Mouse (Mus musculus) liver (tissue): ENCODE measurements around the gene Hist1h3e.

Experiments used
- DNase-seq: peaks from one replicate; pipeline ENCODE4 v3.0.0-alpha.2; 2020; ENCODE audit warnings: mixed read lengths

Gene Hist1h3e

DNA sequence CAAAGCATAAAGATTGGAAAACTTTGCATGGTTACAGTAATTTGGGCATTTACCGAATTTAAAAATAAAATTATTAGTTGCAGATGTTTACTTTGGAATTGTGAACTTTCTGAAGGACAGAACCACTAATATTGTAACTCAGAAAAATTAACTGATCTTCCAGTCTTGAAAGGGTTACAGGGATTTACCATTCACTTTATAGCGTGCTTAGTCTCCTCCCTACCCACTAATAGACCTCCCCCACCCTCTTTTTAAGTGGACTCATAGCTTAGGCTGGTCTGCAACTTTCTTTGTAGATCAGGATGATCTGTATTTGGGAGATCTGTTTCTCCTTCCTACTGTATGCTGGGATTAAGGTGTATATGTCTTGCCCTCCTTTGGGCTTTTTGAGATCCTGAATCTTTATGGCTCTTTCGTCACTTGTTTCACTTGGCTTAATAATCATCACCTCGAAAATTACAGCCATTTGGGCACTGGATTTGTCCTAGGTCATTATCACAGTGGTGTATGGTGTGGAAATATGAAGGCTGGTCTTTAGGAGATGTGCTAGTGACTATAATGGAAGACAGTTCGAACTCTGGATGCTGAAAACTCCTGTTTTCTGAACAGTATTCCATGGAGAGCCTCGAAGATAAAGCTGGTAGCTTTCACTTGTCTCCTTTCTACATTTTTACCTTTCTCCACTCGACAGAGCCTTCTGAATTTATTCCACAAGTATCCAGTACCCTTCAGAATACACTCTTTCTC is 25.9 kb downstream of the Hist1h3e start:
- no peak for DNase-seq

DNA sequence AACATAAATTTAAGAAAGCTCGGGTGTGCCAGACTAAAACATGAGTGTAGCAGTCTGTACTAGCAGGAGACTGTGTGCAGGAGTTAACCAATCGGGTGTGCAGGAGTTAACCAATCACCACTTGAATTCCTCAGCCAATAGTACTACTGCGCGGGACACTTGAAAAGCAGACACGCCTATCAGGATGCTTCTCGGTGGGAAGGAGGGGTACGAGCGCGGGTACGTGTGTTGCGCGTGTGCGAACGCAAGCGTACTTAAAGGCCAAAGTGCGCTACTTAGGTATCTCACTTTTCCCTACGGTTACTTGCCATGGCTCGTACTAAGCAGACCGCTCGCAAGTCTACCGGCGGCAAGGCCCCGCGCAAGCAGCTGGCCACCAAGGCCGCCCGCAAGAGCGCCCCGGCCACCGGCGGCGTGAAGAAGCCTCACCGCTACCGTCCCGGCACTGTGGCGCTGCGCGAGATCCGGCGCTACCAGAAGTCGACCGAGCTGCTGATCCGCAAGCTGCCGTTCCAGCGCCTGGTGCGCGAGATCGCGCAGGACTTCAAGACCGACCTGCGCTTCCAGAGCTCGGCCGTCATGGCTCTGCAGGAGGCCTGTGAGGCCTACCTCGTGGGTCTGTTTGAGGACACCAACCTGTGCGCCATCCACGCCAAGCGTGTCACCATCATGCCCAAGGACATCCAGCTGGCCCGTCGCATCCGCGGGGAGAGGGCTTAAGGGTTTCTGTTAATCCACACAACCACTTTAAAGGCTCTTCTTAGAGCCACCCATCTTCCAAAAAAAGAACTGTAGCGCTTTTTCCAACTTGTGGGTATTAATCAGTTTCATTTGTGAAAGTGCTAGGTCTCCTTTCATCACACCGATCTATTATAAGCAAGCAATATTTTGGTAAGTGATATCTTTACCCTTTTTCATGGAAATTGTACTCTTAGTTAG is 26.8 kb downstream of the Hist1h3e start, which contains the start of gene Hist1h3g:
Gene Hist1h3g, plus strand, starts transcription at position 286 of the 939 bp plus-strand sequence.
- DNase-seq, result peak; percentile 93

DNA sequence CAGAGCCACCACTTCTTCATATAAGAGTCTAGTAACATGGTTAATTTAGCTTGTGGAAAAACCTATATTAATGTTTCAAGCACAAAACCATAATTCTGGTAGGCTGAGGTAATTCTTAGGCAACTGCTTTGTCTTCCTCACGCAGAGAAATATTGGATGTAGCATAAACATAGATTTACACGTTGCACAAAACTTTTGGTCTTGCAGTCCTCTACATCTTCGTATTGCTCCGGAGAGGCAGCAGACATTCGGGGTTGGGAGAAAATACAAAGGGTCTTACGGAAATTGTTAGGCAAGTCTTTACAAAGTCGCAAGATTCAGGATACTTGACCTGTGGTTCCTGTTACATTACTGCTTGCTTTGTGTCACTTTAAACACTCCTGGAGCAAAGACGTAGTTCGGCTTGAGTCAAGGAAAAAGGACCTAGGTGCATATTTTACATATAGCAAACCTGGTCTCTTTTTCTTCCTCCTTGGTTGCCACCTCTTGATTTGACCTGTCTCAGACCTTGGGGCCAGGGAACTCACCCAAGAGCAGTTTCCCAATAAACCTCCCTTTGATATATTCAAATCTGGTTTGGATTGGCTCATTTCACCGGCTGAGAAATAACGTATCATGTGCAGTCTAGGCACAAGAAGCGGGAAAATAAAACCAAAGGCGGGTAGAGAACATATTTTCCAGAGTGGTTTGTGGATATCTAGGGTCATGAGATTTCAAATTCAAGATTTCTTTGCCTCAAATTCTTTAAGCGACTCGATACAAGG is 27.6 kb downstream of the Hist1h3e start:
- DNase-seq, result peak; percentile 54

GRCm38 (mm10) chr13:23533560-23534367 is 28.4 kb downstream of the Hist1h3e start, which contains the start of gene Hist1h2af:
Hist1h2af (plus strand) TSS chr13:23533906.
- DNase-seq, result peak; percentile 87

DNA sequence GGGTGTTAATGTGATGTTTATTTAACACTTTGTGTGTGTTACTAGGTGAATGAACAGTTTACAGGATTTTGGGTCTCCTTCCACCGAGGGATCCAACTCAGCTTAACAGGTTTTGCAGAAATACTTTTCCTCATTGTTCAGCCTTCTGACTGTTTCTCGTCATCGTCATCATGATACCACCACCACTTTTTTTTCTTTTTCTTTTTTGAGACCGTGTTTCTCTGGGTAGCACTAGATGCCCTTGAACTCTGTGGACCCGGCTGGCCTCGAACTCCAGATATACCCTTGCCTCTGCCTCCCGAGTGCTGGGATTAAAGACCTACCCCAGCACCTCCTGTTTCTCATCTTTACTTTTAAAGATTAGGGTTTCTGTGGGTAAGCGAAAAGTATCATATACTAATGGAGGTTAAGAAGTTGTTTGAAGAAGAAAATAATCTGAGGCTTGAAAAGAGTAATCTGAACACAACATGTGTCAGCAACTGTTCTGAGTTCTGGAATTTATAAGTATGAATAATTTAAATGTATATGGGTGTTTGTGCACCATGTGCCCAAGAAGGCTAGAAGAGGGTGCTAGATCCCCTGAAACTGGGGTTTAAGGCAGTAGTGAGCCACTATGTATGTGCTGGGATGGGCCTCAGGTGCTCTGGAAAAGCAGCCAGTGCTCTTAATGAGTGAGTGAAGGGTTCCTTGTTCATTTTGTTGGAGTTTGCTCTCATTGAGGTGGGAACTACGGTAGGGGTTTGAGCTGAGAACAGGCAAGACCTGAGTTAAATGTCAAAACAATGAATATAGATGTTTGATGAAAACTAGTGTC is 29.7 kb downstream of the Hist1h3e start:
- peak; percentile 53 for DNase-seq

DNA sequence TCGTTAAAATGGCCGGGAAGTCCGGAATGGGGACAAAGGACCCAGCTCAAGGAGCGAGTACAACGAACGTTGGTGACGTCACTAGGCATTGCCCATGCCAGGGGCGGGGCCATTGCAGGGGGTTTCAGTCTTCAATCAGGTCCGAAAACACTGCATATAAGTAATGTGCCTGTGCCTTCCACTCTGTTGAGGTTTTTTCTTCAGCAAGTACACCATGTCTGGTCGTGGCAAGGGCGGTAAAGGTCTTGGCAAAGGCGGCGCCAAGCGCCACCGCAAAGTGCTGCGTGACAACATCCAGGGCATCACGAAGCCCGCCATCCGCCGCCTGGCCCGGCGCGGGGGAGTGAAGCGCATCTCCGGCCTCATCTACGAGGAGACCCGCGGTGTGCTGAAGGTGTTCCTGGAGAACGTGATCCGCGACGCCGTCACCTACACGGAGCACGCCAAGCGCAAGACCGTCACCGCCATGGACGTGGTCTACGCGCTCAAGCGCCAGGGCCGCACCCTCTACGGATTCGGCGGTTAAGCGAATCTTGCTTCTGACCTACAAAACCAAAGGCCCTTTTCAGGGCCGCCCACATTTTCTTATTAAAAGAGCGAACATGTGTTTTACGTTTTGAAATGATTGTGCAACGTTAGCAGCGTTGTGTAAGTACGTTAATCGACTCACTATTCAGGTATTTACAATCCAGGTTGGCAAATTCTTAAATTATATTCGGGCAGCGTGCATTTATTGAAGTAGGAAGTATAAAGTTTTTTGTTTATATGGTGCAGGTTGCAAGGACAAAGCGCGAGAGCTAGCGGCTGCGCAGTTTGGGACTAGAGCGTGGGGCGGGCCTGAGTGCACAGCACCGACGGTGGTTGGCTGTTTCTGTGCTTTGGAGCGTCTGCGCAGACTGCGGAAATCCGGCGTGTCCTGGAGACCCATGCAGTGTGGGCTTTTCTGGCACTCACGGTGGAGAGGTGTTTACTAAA is 31.0 kb downstream of the Hist1h3e start, which contains the start of gene Hist1h4h:
Gene Hist1h4h, plus strand, starts transcription at position 150 of the 975 bp plus-strand sequence.
- DNase-seq, result peak; percentile 96

DNA sequence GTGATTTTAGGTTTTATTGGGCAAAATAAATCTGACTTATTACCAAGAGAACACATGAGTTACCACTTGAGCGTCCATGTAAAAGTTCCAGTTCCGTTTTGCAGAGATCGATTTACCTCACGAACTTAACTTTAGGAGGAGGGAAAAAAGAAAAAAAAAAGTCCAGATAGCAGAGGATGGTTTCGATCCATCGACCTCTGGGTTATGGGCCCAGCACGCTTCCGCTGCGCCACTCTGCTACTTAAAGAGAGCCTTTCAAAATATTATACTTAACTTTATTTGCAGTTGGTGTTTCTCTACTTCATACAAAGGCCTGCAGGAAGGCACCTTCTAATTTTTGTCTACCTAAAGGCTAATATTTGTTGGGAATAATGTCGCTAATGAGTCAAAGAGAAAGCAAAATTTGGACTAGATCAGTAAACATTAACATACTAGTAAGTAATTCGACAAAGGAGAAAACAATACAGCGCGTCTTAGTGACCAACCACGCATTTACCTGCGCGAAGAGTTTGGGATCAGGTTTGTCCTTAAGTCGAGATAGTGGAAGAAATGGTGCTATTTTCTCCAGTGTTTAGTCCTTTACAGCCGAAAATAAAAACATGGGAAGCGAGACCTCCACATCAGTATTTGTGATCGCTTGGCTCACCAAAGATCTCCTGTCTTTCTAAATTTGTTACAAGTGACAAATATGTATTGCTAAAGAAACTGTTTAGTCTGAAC is 31.8 kb downstream of the Hist1h3e start:
- peak; percentile 75 for DNase-seq

DNA sequence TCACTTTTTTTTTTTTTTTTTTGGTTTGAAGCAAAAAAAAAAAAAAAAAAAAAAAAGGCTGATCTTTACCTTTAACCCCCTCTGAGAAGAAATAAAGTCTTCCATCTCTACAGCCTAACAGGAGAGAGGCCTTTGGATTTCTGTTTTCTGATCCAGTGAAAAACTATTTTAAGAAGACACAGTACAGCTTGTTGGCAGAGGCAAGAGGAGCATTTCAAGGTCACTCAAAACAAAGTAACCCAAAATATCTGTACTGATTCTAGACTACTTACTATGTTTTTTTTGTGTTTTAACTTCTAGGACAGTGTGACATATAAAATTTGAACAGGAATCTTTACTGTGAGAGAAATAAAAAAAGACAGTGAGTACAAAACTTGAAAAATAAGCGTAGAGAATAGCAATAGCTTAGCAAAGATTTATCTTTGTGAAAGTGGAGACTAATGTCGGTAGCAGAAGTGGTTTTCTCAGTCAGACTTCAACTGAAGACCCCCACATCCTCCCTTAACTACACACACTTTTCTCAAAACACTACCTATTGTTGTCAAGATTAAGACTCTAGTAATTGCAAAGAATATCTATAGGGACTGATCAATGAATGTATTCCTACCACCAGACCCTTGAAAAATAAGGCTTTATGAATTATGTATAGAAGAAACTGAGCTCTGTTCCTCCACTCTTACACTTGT is 32.5 kb downstream of the Hist1h3e start:
- DNase-seq, result no peak

DNA sequence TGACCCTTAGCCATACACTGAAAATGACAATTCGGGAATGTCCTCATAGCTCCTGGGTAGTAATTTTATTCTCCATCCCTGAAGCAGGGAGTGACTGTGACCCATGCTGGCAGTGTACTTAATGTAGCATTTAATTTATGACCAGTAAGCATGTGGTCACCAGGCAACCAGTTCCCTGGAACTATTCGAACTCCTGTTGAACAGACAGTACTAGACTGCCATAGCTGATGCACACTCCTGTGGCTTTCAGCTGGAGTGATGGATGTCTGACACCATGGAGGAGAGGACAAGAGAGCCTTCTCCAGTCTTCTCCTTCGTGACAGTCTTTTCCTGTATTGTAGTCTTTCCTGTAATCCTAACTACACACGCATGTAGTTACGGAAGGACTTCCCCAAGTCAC is 33.2 kb downstream of the Hist1h3e start:
- no peak for DNase-seq

DNA sequence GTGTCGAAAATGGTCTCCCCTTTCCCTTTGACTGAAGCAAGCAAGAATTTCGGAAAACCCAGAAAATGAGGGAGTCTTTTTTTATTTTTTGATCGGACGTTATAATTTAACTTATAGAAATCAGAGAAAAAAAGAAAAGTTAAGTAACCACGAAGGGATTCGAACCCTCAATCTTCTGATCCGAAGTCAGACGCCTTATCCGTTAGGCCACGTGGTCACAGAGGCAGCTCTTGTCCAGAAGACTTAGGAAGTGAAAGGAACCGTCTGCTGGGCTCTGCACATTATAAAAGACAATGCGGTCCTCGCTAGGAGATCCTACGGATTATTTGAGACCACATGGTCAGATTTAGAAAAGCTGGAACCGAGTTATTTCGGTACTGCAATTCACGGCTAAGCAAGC is 35.9 kb downstream of the Hist1h3e start:
- DNase-seq, result peak; percentile 90

DNA sequence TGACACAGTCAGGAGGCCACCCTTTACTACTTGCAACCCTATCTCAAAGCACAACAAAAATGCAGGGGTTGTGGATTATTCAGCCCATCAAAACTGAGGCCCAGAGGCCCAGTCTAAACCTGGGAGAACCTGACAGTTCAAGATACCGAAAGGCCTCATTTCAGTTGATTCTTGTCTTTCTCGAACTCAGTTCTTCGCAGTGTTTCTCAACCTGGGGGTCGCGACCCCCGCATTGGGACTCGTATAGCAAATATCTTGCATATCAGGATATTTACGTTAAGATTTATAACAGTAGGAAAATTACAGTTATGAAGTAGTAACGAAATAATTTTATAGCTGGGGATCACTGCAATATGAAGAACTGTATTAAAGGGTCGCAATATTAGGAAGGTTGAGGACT is 36.3 kb downstream of the Hist1h3e start:
- no peak for DNase-seq

DNA sequence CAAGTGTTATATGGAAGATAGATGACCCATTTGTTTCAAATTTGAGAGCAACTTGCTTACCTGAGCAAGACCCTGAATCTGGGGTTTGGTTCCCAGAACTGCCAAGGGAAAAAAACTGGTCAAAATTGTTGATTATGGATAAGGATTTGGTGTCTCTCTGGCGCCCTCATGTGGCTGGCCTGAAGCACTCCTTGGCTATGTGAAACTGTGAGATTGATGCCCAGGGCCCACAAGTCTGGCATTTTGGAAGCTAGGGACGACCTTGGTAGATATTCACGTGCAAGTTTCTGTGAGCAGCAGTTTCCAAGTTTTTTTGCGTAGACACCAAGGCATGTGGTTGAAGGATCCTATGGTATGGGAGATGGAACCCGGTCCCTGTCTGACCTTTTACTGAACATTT is 37.5 kb downstream of the Hist1h3e start:
- DNase-seq, result peak; percentile 90

DNA sequence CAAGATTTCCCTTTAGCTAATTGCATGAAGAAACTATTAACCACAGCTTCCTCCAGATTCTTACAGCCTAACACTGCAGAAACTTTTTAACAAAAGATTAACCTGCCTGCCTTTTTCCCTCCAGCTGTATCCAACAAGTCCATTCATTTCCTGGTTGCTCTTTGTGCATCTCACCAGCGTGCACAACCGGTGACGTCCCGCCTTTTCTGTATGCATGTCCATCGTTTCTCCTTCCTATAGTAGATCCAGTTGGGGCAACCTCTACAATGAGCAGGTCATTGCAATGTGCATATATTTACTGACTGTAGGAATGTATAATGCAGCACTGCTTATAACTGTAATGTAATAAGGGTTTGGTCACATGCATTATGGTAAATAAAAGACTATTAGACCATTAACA is 38.2 kb downstream of the Hist1h3e start:
- no peak for DNase-seq

DNA sequence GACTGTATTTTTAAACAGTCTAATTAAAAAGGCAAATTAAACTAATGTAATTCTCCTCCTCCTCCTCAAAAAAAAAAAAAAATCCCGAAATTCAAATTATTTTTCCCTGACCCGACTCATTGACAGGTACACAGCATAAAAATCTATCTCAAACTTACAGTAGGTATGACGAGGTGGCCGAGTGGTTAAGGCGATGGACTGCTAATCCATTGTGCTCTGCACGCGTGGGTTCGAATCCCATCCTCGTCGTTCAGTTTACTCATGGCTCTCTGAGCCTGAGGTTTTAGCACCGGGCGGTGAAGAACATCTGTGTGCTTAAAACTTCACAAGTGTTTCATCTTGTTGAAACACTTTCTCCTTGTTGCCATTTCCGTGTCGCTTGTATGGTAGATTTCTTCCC is 40.5 kb downstream of the Hist1h3e start:
- peak; percentile 87 for DNase-seq

GRCm38 (mm10) chr13:23519416-23519815 is 42.8 kb downstream of the Hist1h3e start:
- DNase-seq, result peak; percentile 85

GRCm38 (mm10) chr13:23518885-23519284 is 43.3 kb downstream of the Hist1h3e start:
- DNase-seq, result peak; percentile 87

- DNase-seq, result no peak
These were observed 43.9 kb downstream of the Hist1h3e start for GRCm38 (mm10) chr13:23518295-23518603.

- DNase-seq, result peak; percentile 93
These were observed 44.4 kb downstream of the Hist1h3e start for GRCm38 (mm10) chr13:23517603-23518294.
